Comparison of ENCODE assay signal across 19 mouse cellular contexts in genomic region chr11:32895400-32895799, GRCm38 (mm10).
DNase-seq lines count a peak whose midpoint lies in the region; ATAC-seq and TF ChIP-seq lines count a peak whose summit lies in the region.
"Had no signal": no experiment of that assay in that cellular context is flagged by ENCODE, and none has a peak within 500 bp of the region (broad histone marks: within the 10 kb centered on the region; RNA-seq: fewer than 3 reads in every experiment).

No protein-coding gene starts in this region.

- intact Hi-C loops in gastrocnemius, adult 2 months (cut with DNase I): no loop called here

- POLR2A ChIA-PET in Patski (lab: Charles Lee): no interaction called here

- no peak for DNase-seq in gastrocnemius, adult 2 months
- DNase-seq in gastrocnemius, postnatal 10 days: no peak
- no peak for DNase-seq in layer of hippocampus, adult 2 months (ENCODE audit: low spot score in 2 of 2)
- DNase-seq in layer of hippocampus, postnatal 36 days: no peak
- peak; percentile 11 for DNase-seq in A20 (ENCODE audit: low read depth, low spot score)
- DNase-seq in Patski (ENCODE audit: low read depth, low spot score): no peak
- DNase-seq: cerebellum, adult 8-10 months; gastrocnemius, postnatal 14 days; heart, postnatal 14 days; kidney, adult 18-20 months; left cerebral cortex, postnatal 4 days; lung, postnatal 14 days; right cerebral cortex, postnatal 25 days; thymus, postnatal 36 days had no signal

- CTCF ChIA-PET in Patski (lab: Charles Lee): no interaction called here

- peak; percentile 23; the same call in 1 of the 2 replicates for TF ChIP-seq CTCF in gastrocnemius, adult 2 months (IDR thresholded peaks at IDR 0.05)
- peak; percentile 69 for TF ChIP-seq CTCF in layer of hippocampus, adult 2 months (conservative IDR thresholded peaks at IDR 0.05)
- TF ChIP-seq CTCF in Patski (IDR thresholded peaks at IDR 0.05): peak; percentile 53

- ATAC-seq in Patski: no peak
- ATAC-seq in activated CD4-positive, CD25-positive, alpha-beta regulatory T cell, adult 4 months: no peak

- in situ Hi-C loops in Patski (cut with MboI; ENCODE audit: low pct_unique_long_range_greater_than_20kb): no loop called here

- H3K27ac ChIP-seq in gastrocnemius, adult 2 months: no peak overlapping the region
- H3K27ac ChIP-seq in layer of hippocampus, adult 2 months: no peak overlapping the region
- H3K27ac ChIP-seq: embryonic facial prominence, embryonic 13.5 days; heart, embryonic 10.5 days; hindbrain, embryonic 14.5 days; neural tube, embryonic 13.5 days had no signal

- no peaks in the 10 kb centered on the region for H3K27me3 ChIP-seq in Patski
- H3K27me3 ChIP-seq: neural tube, embryonic 13.5 days had no signal

- H3K4me3 ChIP-seq in gastrocnemius, adult 2 months: no peak overlapping the region
- no peak overlapping the region for H3K4me3 ChIP-seq in layer of hippocampus, adult 2 months
- H3K4me3 ChIP-seq: embryonic facial prominence, embryonic 13.5 days; heart, embryonic 10.5 days; neural tube, embryonic 13.5 days had no signal
